Mouse (Mus musculus) megakaryocyte-erythroid progenitor cell, adult 5 weeks (primary cell): ENCODE data around the gene Tyro3. TPM values are rescaled to one million over a fixed set of nuclear protein-coding genes. Genes with fewer than 3 reads are reported as not detected.

ENCODE experiments used
- polyA plus RNA-seq: library from polyadenylated mRNA; stranded (reverse); fragments of >175 nt; gene quantifications from 2 replicates; pipeline ENCODE4 v1.2.3, GENCODE M21; 2012

Tyro3 gene
- 0.16 and 0.34 TPM in 2 replicates for polyA plus RNA-seq

DNA sequence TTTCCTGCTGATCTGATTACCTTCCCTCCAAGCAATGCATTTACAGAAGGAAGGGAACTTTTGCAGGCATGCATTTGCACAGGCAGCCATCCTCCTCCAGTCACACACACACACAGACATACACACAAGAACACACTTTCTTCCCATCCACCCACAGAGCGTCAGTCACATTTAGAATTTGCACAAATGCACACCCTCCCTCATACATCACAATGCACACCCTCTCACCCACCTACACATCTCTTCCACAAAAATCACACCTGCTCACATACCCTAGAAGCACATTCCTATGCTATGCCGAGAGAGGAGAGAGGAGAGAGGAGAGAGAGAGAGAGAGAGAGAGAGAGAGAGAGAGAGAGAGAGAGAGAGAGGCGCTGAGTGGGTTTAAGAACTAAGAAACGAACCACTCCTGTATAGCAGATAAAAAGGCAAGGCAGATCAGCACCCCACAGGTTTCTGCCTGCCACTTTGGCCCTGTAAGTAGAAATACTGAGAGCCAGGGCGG, at the start of gene Tyro3:
TSS of gene Tyro3 (plus strand) at position 455 of the 505 bp plus-strand sequence.

DNA sequence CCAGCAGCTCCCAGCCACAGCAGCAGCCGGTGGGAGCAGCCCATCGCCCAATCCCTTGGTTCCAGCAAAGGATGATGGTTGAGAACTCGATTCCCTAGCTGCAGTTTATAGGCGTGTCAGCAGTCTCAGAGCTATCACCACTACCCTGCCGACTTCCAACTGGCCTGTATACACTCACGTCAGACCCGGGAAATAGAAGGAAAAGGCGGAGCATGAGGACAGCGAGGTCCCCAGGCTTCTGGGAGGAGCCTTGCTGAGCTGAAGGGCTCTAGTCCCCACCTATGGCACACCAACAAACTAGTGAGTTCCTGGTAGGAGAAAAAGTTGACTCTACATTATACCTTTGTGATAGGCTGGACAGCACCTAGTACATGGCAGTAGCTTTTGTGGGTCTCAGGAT, 37.3 kb upstream of the Tyro3 start, which contains the start of gene Ltk:
TSS of gene Ltk (minus strand) at position 181 of the 400 bp plus-strand sequence.

DNA sequence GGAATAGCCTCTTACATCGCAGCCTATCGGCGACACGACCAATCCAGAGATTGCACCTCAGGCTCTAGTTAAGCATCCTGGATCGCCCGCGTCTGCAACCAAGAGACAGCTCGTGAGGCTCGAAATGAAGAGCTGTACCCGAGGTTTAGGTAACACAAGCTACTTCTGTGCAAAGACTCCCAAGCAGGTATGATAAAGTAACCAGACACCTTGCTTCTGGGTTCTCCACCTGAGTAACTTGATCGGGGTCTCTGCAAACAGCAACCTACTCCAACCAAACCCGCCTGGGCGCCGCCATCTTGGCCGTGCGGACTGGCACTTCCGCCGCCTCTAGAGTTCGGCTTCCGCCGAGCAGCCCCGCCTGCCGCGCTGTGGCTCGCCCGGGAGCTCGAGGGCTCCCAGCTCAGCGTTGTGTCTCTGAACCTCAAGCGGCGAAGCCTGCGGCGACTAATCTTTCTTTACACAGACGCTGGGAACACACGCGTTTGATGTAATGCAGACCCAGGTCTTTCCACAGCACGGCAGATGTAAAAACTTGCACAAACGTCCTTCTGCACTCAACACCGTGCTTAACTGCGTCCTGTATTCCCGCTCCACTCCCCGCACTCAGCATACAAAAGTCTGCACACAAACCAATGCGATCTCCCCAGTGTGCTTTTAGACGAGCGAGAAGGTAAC, 10.2 kb upstream of the Tyro3 start, which contains the start of gene Rpap1:
TSS of gene Rpap1 (minus strand) at position 332 of the 678 bp plus-strand sequence.

Other genes starting within 250 kb of the Tyro3 start
- 2.2 TPM in 2 replicates for gene Nusap1, start 179.4 kb upstream of the Tyro3 start, polyA plus RNA-seq
- gene Oip5, start 179.3 kb upstream of the Tyro3 start, polyA plus RNA-seq = 13.7 and 16.8 TPM in 2 replicates
- 3.1 and 4.6 TPM in 2 replicates for gene Ndufaf1, start 134.9 kb upstream of the Tyro3 start, polyA plus RNA-seq
- 54.8 and 75.6 TPM in 2 replicates for gene Rtf1, start 122.7 kb upstream of the Tyro3 start, polyA plus RNA-seq
- gene Itpka, start 55.4 kb upstream of the Tyro3 start, polyA plus RNA-seq = 0.82 and 0.90 TPM in 2 replicates
- gene Ltk, start 37.3 kb upstream of the Tyro3 start, polyA plus RNA-seq = 0.06 and 0.09 TPM in 2 replicates
- gene Rpap1, start 10.2 kb upstream of the Tyro3 start, polyA plus RNA-seq = 21.8 and 23.2 TPM in 2 replicates
- 1.8 and 2.4 TPM in 2 replicates for gene Mga, start 99.5 kb downstream of the Tyro3 start, polyA plus RNA-seq
- gene Mapkbp1, start 175.0 kb downstream of the Tyro3 start, polyA plus RNA-seq = 2.5 and 3.4 TPM in 2 replicates
- gene Jmjd7, start 229.8 kb downstream of the Tyro3 start, polyA plus RNA-seq = 8.5 and 8.8 TPM in 2 replicates
- gene Gm28042, start 229.8 kb downstream of the Tyro3 start, polyA plus RNA-seq = 1.3 and 1.4 TPM in 2 replicates
- gene Pla2g4b, start 235.7 kb downstream of the Tyro3 start, polyA plus RNA-seq = 8.6 and 8.7 TPM in 2 replicates